Mouse (Mus musculus): ENCODE measurements around the gene Ing3. TPM values are rescaled to one million over a fixed set of nuclear protein-coding genes. Genes with fewer than 3 reads are reported as not detected.

Ing3 gene
- polyA plus RNA-seq, 1 experiment from 2014 or later = 43.7 TPM

GRCm38 (mm10) chr6:22008346-22008745, 59.0 kb downstream of the Ing3 start:
- H3K27ac ChIP-seq (ENCODE audit: low read length) = no peak overlapping the region
- WGBS = 93% methylated on average over 7 of the region's 7 CpGs
- no peak overlapping the region for H3K4me3 ChIP-seq (ENCODE audit: low read depth, low read length)
- no peaks in the 10 kb centered on the region for H3K9me3 ChIP-seq (ENCODE audit: low read length)
- DNase-seq (ENCODE audit: low spot score) (no peak), ATAC-seq (no peak)
- H3K36me3 ChIP-seq (ENCODE audit: insufficient read depth, low read length) = no peaks in the 10 kb centered on the region
- H3K4me1 ChIP-seq (ENCODE audit: insufficient read depth, low read depth, low read length) = no peaks in the 10 kb centered on the region; the same call in 1 of the 2 replicates
- H3K4me2 ChIP-seq (replicated peaks; ENCODE audit: low read depth, low read length) = no peak overlapping the region
- H3K9ac ChIP-seq (replicated peaks; ENCODE audit: low read depth) = no peak overlapping the region
- no peak for TF ChIP-seq CTCF (IDR thresholded peaks at IDR 0.05)
- TF ChIP-seq EP300 (IDR thresholded peaks at IDR 0.05) = no peak
- H3K27me3 ChIP-seq (replicated peaks; ENCODE audit: insufficient read depth, low read length) = no peaks in the 10 kb centered on the region

GRCm38 (mm10) chr6:22010258-22010657, 60.9 kb downstream of the Ing3 start:
- no peaks in the 10 kb centered on the region for H3K27me3 ChIP-seq (replicated peaks; ENCODE audit: insufficient read depth, low read length)
- WGBS = 81% methylated on average over 12 of the region's 12 CpGs
- no peak for ATAC-seq
- H3K4me1 ChIP-seq (ENCODE audit: insufficient read depth, low read depth, low read length) = no peaks in the 10 kb centered on the region; the same call in 1 of the 2 replicates
- H3K9ac ChIP-seq (replicated peaks; ENCODE audit: low read depth) = no peak overlapping the region
- TF ChIP-seq EP300 (IDR thresholded peaks at IDR 0.05) (no peak), CTCF (IDR thresholded peaks at IDR 0.05) (no peak)
- no peak for DNase-seq (ENCODE audit: low spot score)
- H3K27ac ChIP-seq (ENCODE audit: low read length) = no peak overlapping the region
- 0 out of 2 replicates have a peak overlapping the region, but pooled peaks have one; percentile 22 for H3K4me2 ChIP-seq (replicated peaks; ENCODE audit: low read depth, low read length)
- H3K4me3 ChIP-seq (ENCODE audit: low read depth, low read length) = no peak overlapping the region
- H3K36me3 ChIP-seq (ENCODE audit: insufficient read depth, low read length) = no peaks in the 10 kb centered on the region
- no peaks in the 10 kb centered on the region for H3K9me3 ChIP-seq (ENCODE audit: low read length)

GRCm38 (mm10) chr6:22010761-22011281, 61.5 kb downstream of the Ing3 start:
- ATAC-seq (peak; percentile 72), DNase-seq (ENCODE audit: low spot score) (peak; percentile 78)
- WGBS = 64% methylated on average over 11 of the region's 11 CpGs

GRCm38 (mm10) chr6:22011546-22011945, 62.2 kb downstream of the Ing3 start:
- Histone ChIP-seq H3K4me2 (replicated peaks; ENCODE audit: low read depth, low read length) (no peak overlapping the region), H3K9me3 (ENCODE audit: low read length) (no peaks in the 10 kb centered on the region), H3K27me3 (replicated peaks; ENCODE audit: insufficient read depth, low read length) (no peaks in the 10 kb centered on the region), H3K4me3 (ENCODE audit: low read depth, low read length) (no peak overlapping the region), H3K27ac (ENCODE audit: low read length) (peak overlapping the region; percentile 51), H3K36me3 (ENCODE audit: insufficient read depth, low read length) (no peaks in the 10 kb centered on the region), H3K4me1 (ENCODE audit: insufficient read depth, low read depth, low read length) (no peaks in the 10 kb centered on the region; the same call in 1 of the 2 replicates), H3K9ac (replicated peaks; ENCODE audit: low read depth) (no peak overlapping the region)
- 41% methylated on average over 2 of the region's 2 CpGs for WGBS
- TF ChIP-seq EP300 (IDR thresholded peaks at IDR 0.05) = peak; percentile 93
- no peak for TF ChIP-seq CTCF (IDR thresholded peaks at IDR 0.05)
- peak; percentile 86 for ATAC-seq
- DNase-seq (ENCODE audit: low spot score) = peak; percentile 88

More at GRCm38 (mm10) chr6:22010761-22011281, 61.5 kb downstream of the Ing3 start:
- 0 out of 2 replicates have a peak overlapping the region, but pooled peaks have one; percentile 22 for H3K4me2 ChIP-seq (replicated peaks; ENCODE audit: low read depth, low read length)
- H3K4me3 ChIP-seq (ENCODE audit: low read depth, low read length) = no peak overlapping the region
- H3K9ac ChIP-seq (replicated peaks; ENCODE audit: low read depth) = no peak overlapping the region
- H3K27ac ChIP-seq (ENCODE audit: low read length) = peak overlapping the region; percentile 51; the same call in 1 of the 2 replicates
- no peaks in the 10 kb centered on the region for H3K27me3 ChIP-seq (replicated peaks; ENCODE audit: insufficient read depth, low read length)
- TF ChIP-seq CTCF (IDR thresholded peaks at IDR 0.05) (no peak), EP300 (IDR thresholded peaks at IDR 0.05) (0 out of 2 replicates have a peak, but pooled peaks have one; percentile 23)
- H3K36me3 ChIP-seq (ENCODE audit: insufficient read depth, low read length) = no peaks in the 10 kb centered on the region
- H3K4me1 ChIP-seq (ENCODE audit: insufficient read depth, low read depth, low read length) = no peaks in the 10 kb centered on the region; the same call in 1 of the 2 replicates
- H3K9me3 ChIP-seq (ENCODE audit: low read length) = no peaks in the 10 kb centered on the region

GRCm38 (mm10) chr6:22012099-22012498, 62.7 kb downstream of the Ing3 start:
- Histone ChIP-seq H3K9ac (replicated peaks; ENCODE audit: low read depth) (no peak overlapping the region), H3K9me3 (ENCODE audit: low read length) (no peaks in the 10 kb centered on the region), H3K36me3 (ENCODE audit: insufficient read depth, low read length) (no peaks in the 10 kb centered on the region), H3K4me3 (ENCODE audit: low read depth, low read length) (no peak overlapping the region), H3K4me2 (replicated peaks; ENCODE audit: low read depth, low read length) (no peak overlapping the region), H3K27me3 (replicated peaks; ENCODE audit: insufficient read depth, low read length) (no peaks in the 10 kb centered on the region), H3K4me1 (ENCODE audit: insufficient read depth, low read depth, low read length) (no peaks in the 10 kb centered on the region; the same call in 1 of the 2 replicates), H3K27ac (ENCODE audit: low read length) (no peak overlapping the region)
- WGBS = 47% methylated on average over 5 of the region's 5 CpGs
- ATAC-seq (peak; percentile 14; the same call in 1 of the 2 replicates), DNase-seq (ENCODE audit: low spot score) (peak; percentile 37)
- TF ChIP-seq EP300 (IDR thresholded peaks at IDR 0.05) (no peak), CTCF (IDR thresholded peaks at IDR 0.05) (no peak)

- ATAC-seq (no peak), DNase-seq (ENCODE audit: low spot score) (no peak)
- Histone ChIP-seq H3K4me1 (ENCODE audit: insufficient read depth, low read depth, low read length) (no peaks in the 10 kb centered on the region; the same call in 1 of the 2 replicates), H3K27me3 (replicated peaks; ENCODE audit: insufficient read depth, low read length) (no peaks in the 10 kb centered on the region), H3K9me3 (ENCODE audit: low read length) (no peaks in the 10 kb centered on the region), H3K36me3 (ENCODE audit: insufficient read depth, low read length) (no peaks in the 10 kb centered on the region), H3K4me3 (ENCODE audit: low read depth, low read length) (no peak overlapping the region), H3K4me2 (replicated peaks; ENCODE audit: low read depth, low read length) (no peak overlapping the region), H3K27ac (ENCODE audit: low read length) (no peak overlapping the region), H3K9ac (replicated peaks; ENCODE audit: low read depth) (no peak overlapping the region)
- TF ChIP-seq EP300 (IDR thresholded peaks at IDR 0.05) (no peak), CTCF (IDR thresholded peaks at IDR 0.05) (no peak)
- 72% methylated on average over 5 of the region's 5 CpGs for WGBS
Measured at GRCm38 (mm10) chr6:22012501-22012900, 63.1 kb downstream of the Ing3 start.

Data from lung, postnatal 0 days (tissue).